Mouse (Mus musculus): Measurements from ENCODE around the gene Slc12a5. TPM values are rescaled to one million over a fixed set of nuclear protein-coding genes. Genes with fewer than 3 reads are reported as not detected.

Slc12a5 gene
- polyA plus RNA-seq, 1 experiment from 2014 or later: 0.21 TPM

DNA sequence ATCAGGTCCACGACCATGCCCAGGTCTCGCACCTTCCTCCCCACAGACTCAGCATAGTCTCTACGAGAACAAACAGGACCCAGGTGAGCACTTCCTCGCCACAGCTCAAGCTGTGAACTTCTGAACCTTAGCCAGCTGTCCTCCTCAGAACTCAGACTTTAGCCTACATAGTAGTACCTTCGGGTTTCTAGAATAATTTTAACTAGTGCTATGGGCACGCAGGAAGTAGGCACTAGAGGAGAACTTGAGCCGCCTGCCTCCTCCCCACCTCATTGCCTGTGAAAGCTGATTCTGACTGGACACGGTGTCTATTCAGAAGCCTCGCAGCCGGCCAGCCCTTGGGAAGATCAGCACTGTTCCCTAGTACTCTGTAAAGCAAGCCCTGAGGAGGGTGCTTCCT lies 43.6 kb downstream of the Slc12a5 start:
- no peak for ATAC-seq (replicated peaks; ENCODE audit: insufficient number of reproducible peaks, insufficient read depth, low FRiP score, low read depth)
- 87% methylated on average over 10 of the region's 10 CpGs for WGBS
- Histone ChIP-seq H3K9me3 (replicated peaks) (no peaks in the 10 kb centered on the region), H3K36me3 (peaks cover 86% of the 10 kb centered on the region), H3K9ac (no peak overlapping the region), H3K4me3 (no peak overlapping the region), H3K27me3 (peaks cover under 1% of the 10 kb centered on the region; the same call in 1 of the 2 replicates), H3K4me2 (no peak overlapping the region), H3K27ac (no peak overlapping the region), H3K4me1 (replicated peaks) (no peaks in the 10 kb centered on the region)

DNA sequence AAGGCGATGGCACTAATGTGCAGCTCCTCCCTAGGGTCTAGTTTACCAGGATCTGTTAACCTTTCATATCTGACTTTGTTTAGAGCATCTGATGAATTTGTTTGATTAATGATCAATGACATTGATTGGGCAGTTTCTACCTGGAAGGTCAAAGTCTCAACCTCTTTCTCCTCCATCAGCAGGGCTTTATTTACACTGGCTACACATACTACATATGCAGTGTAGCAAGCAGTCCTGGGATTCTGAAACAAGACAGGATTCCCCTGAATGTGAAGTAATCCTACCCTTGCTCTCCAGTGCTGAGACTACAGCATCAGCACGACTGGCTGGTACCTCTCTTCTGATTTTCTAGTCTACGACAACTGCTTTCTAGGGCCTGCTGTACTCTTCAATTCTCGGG lies 46.2 kb downstream of the Slc12a5 start:
- Histone ChIP-seq H3K9me3 (replicated peaks) (no peaks in the 10 kb centered on the region), H3K4me1 (replicated peaks) (no peaks in the 10 kb centered on the region), H3K27me3 (no peaks in the 10 kb centered on the region), H3K36me3 (peaks cover 94% of the 10 kb centered on the region), H3K4me3 (no peak overlapping the region), H3K27ac (no peak overlapping the region), H3K4me2 (no peak overlapping the region), H3K9ac (no peak overlapping the region)
- 94% methylated on average over 4 of the region's 4 CpGs for WGBS
- no peak for ATAC-seq (replicated peaks; ENCODE audit: insufficient number of reproducible peaks, insufficient read depth, low FRiP score, low read depth)

DNA sequence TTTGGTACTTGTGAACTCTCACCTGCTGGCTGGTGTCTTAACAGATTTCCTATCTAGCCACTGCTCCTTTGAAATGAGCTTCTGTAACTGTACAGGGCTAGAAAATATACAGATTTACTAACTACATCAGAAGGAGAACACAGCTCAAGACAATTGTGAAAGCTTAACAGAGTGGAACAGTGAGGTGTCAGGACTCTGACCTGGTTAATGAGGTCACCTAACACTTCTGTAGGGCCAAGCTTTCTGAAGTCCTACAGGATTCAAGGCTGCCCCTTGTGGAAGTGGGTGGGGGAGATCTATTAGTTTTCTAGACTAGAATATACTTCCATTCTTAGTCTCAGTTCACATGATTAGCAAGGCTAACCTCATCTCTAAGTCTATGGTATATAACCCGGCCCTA lies 47.4 kb downstream of the Slc12a5 start:
- H3K4me1 ChIP-seq (replicated peaks): no peaks in the 10 kb centered on the region
- H3K27ac ChIP-seq: no peak overlapping the region
- H3K9me3 ChIP-seq (replicated peaks): no peaks in the 10 kb centered on the region
- H3K9ac ChIP-seq: no peak overlapping the region
- no peak for ATAC-seq (replicated peaks; ENCODE audit: insufficient number of reproducible peaks, insufficient read depth, low FRiP score, low read depth)
- H3K4me2 ChIP-seq: no peak overlapping the region
- H3K27me3 ChIP-seq: no peaks in the 10 kb centered on the region
- WGBS: 97% methylated on average over 1 of the region's 1 CpGs
- H3K4me3 ChIP-seq: no peak overlapping the region
- peaks cover 94% of the 10 kb centered on the region for H3K36me3 ChIP-seq

DNA sequence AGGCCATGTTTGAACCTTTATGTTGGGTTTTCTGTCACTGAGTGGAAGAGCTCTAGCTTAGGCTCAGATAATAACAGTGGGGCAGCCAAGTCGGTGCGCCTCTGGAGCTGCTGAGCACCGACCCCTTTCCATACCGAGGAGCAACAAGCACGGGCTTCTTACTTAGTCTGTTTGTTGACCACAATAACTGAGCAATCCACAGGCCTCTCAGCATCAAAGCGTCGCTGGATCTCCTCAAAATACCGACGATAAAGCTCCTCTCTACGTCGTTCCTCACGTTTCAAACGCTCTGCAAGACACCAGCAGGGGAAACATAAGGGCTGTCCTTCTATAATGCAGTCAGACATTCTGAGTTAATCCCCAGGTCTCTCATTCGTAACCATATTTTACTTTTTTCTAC lies 48.6 kb downstream of the Slc12a5 start:
- H3K36me3 ChIP-seq: peaks cover 83% of the 10 kb centered on the region
- H3K4me1 ChIP-seq (replicated peaks): no peaks in the 10 kb centered on the region
- ATAC-seq (replicated peaks; ENCODE audit: insufficient number of reproducible peaks, insufficient read depth, low FRiP score, low read depth): no peak
- no peak overlapping the region for H3K9ac ChIP-seq
- no peak overlapping the region for H3K27ac ChIP-seq
- no peak overlapping the region for H3K4me2 ChIP-seq
- H3K9me3 ChIP-seq (replicated peaks): no peaks in the 10 kb centered on the region
- no peak overlapping the region for H3K4me3 ChIP-seq
- H3K27me3 ChIP-seq: no peaks in the 10 kb centered on the region
- WGBS: 94% methylated on average over 14 of the region's 14 CpGs

DNA sequence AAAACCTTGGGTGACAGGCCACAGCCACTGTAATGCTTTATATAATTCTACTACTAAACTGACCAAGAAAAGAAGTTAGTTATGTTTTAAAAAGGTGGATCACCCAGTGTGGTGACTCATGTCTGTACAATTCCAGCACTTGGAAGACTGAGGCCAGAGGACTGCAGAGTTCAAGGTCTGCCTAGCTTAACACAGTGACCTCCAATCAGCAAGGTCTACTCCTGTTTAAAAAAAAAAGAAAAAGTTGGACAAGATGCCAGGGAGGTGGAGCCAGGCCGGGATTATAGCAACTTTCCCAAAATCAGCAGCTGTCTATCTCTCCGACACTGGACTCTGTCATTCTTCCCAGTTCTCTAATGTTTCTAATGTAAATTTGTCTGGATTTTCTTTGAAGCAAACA lies 49.0 kb downstream of the Slc12a5 start:
- Histone ChIP-seq H3K27me3 (no peaks in the 10 kb centered on the region), H3K4me2 (no peak overlapping the region), H3K4me3 (no peak overlapping the region), H3K9ac (no peak overlapping the region), H3K27ac (no peak overlapping the region), H3K36me3 (peaks cover 79% of the 10 kb centered on the region), H3K9me3 (replicated peaks) (no peaks in the 10 kb centered on the region), H3K4me1 (replicated peaks) (no peaks in the 10 kb centered on the region)
- WGBS: 82% methylated on average over 2 of the region's 2 CpGs
- no peak for ATAC-seq (replicated peaks; ENCODE audit: insufficient number of reproducible peaks, insufficient read depth, low FRiP score, low read depth)

DNA sequence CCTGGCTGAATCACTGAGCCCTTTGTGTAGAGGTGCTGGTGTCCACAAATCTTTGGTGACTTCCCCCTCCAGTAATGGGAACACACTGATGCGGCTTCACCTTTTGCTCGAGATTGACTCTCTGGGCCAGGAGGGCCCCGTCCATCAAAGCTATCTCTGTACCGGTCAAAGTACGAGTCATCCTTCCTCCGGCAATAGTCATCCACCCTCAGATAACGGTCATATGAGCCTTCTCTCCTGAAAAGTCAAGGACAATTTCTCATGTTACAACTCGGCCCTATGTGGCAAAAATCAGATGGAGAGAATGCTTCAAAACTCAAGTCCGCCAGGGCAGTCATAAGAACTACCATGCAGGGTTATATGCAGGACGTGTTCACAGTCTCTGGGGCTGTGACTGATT lies 49.7 kb downstream of the Slc12a5 start:
- no peak for ATAC-seq (replicated peaks; ENCODE audit: insufficient number of reproducible peaks, insufficient read depth, low FRiP score, low read depth)
- Histone ChIP-seq H3K27me3 (no peaks in the 10 kb centered on the region), H3K9me3 (replicated peaks) (no peaks in the 10 kb centered on the region)

DNA sequence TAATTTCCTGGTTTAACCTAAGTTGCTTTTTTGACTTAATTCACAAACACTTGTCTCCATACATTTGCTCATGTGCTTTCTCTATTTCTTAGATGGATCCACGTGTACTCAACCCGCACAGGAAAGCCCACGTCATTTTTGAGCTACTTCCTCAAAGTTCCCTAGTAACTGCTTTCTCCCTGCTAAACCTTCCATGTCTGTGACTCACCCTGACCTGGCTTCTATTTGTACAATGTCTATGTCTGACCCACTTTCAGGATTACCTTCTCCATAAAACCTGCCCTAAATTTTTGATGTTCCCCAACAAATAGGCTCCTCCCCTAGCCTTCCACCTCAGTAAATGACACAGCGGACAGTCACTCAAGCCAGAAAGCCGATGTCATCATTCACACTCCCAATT lies 54.3 kb downstream of the Slc12a5 start:
- H3K27ac ChIP-seq: no peak overlapping the region
- no peak overlapping the region for H3K4me2 ChIP-seq
- no peak overlapping the region for H3K4me3 ChIP-seq
- WGBS: 90% methylated on average over 5 of the region's 5 CpGs
- no peaks in the 10 kb centered on the region for H3K9me3 ChIP-seq (replicated peaks)
- no peak for ATAC-seq (replicated peaks; ENCODE audit: insufficient number of reproducible peaks, insufficient read depth, low FRiP score, low read depth)
- no peaks in the 10 kb centered on the region for H3K27me3 ChIP-seq
- H3K4me1 ChIP-seq (replicated peaks): no peaks in the 10 kb centered on the region
- peaks cover 37% of the 10 kb centered on the region for H3K36me3 ChIP-seq
- no peak overlapping the region for H3K9ac ChIP-seq

More for the DNA sequence above, 49.7 kb downstream of the Slc12a5 start:
- no peak overlapping the region for H3K4me2 ChIP-seq
- H3K4me3 ChIP-seq: no peak overlapping the region
- peaks cover 73% of the 10 kb centered on the region for H3K36me3 ChIP-seq
- 76% methylated on average over 10 of the region's 10 CpGs for WGBS
- H3K4me1 ChIP-seq (replicated peaks): no peaks in the 10 kb centered on the region
- H3K9ac ChIP-seq: no peak overlapping the region
- no peak overlapping the region for H3K27ac ChIP-seq

DNA sequence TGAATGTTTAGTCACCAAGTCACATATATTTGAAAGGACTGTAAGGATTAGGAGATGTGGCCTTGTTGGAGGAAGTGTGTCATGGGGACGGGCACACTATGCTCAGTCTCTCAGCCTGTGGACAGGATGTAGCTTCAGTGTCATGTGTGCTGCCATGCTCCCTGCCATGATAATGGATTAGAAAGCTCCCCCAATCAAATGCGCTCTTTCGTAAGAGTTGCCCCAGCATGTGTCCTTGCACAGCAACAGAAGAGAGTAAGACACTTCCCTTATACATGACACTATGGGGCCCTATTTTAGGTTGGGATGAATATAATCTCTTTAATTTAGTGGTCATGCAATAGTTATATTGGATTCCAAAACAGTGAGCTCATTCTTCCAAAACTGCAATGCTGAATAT lies 59.9 kb downstream of the Slc12a5 start:
- peaks cover 6% of the 10 kb centered on the region; the same call in 1 of the 2 replicates for H3K36me3 ChIP-seq
- H3K4me3 ChIP-seq: no peak overlapping the region
- H3K4me2 ChIP-seq: no peak overlapping the region
- ATAC-seq (replicated peaks; ENCODE audit: insufficient number of reproducible peaks, insufficient read depth, low FRiP score, low read depth): no peak
- no peaks in the 10 kb centered on the region for H3K4me1 ChIP-seq (replicated peaks)
- H3K9ac ChIP-seq: no peak overlapping the region
- no peak overlapping the region for H3K27ac ChIP-seq
- H3K27me3 ChIP-seq: no peaks in the 10 kb centered on the region
- WGBS: 86% methylated on average over 3 of the region's 3 CpGs
- no peaks in the 10 kb centered on the region for H3K9me3 ChIP-seq (replicated peaks)

DNA sequence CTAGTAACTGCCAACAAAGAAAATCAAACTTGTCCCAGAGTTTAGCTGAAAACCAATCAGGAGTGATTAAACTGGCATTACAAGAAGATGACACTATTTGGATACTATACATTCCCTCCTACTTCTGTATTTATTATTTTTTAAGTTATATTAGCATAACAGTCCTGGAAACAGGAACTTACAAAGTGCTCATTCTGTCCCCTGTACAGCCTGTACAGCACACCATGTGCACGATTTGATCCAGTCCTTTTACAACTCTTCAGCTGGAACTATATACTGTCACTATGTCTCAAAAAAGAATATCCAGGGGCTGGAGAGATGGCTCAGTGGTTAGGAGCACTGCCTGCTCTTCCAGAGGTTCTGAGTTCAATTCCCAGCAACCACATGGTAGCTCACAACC lies 66.6 kb downstream of the Slc12a5 start:
- no peak overlapping the region for H3K4me2 ChIP-seq
- no peaks in the 10 kb centered on the region for H3K36me3 ChIP-seq
- peaks cover under 1% of the 10 kb centered on the region for H3K4me1 ChIP-seq (replicated peaks)
- H3K27ac ChIP-seq: no peak overlapping the region
- no peak overlapping the region for H3K4me3 ChIP-seq
- no peaks in the 10 kb centered on the region for H3K27me3 ChIP-seq
- H3K9ac ChIP-seq: no peak overlapping the region
- no peaks in the 10 kb centered on the region for H3K9me3 ChIP-seq (replicated peaks)
- 72% methylated on average over 1 of the region's 1 CpGs for WGBS
- no peak for ATAC-seq (replicated peaks; ENCODE audit: insufficient number of reproducible peaks, insufficient read depth, low FRiP score, low read depth)

DNA sequence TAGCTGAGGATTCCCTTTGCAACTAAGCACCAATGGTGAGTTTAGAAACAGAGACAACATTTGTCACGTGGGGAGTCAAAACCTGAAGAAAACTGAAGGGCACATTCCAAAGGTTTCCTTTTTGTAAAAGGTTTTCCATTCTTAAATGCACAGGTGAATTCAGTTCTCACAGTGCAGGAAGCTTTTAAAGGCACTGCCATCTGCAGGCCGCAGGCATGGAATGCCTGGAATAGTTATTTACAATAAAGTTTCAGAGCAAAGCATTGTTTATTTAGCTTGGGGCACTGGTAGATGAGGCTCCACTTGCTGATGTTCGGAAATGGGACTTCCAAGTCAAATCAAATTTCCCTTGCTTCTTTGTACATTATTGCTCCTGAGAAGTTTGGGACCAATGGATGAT lies 71.9 kb downstream of the Slc12a5 start:
- no peak overlapping the region for H3K27ac ChIP-seq
- H3K4me1 ChIP-seq (replicated peaks): peaks cover 19% of the 10 kb centered on the region
- 62% methylated on average over 3 of the region's 3 CpGs for WGBS
- H3K9me3 ChIP-seq (replicated peaks): no peaks in the 10 kb centered on the region
- H3K4me2 ChIP-seq: 0 out of 2 replicates have a peak overlapping the region, but pooled peaks have one; percentile 81
- H3K36me3 ChIP-seq: no peaks in the 10 kb centered on the region
- no peak for ATAC-seq (replicated peaks; ENCODE audit: insufficient number of reproducible peaks, insufficient read depth, low FRiP score, low read depth)
- no peaks in the 10 kb centered on the region for H3K27me3 ChIP-seq
- no peak overlapping the region for H3K9ac ChIP-seq
- no peak overlapping the region for H3K4me3 ChIP-seq

DNA sequence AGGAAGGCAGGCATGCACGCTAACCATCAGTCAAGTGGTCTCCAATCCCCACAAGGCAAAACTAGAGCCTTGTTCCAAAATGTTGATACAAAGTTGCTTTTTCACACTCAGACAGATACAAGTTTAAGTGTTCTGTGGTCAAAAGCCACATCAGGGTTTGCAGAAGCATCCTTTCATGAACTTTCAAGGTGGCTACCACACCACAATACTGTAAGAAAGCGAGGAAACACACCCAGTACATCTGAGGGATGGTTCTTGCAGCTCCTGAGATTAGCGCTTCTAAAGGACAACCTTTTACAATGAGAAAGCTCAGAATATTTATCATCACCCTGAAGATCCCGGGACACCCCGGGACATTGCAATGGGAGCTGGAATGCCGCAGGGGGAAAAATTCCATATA lies 72.7 kb downstream of the Slc12a5 start:
- H3K4me3 ChIP-seq: peak overlapping the region; percentile 86
- no peaks in the 10 kb centered on the region for H3K36me3 ChIP-seq
- no peak for ATAC-seq (replicated peaks; ENCODE audit: insufficient number of reproducible peaks, insufficient read depth, low FRiP score, low read depth)
- H3K4me1 ChIP-seq (replicated peaks): peaks cover 19% of the 10 kb centered on the region
- no peak overlapping the region for H3K27ac ChIP-seq
- WGBS: 36% methylated on average over 6 of the region's 6 CpGs
- peak overlapping the region; percentile 93 for H3K9ac ChIP-seq
- H3K27me3 ChIP-seq: no peaks in the 10 kb centered on the region
- peak overlapping the region; percentile 81 for H3K4me2 ChIP-seq
- H3K9me3 ChIP-seq (replicated peaks): no peaks in the 10 kb centered on the region

DNA sequence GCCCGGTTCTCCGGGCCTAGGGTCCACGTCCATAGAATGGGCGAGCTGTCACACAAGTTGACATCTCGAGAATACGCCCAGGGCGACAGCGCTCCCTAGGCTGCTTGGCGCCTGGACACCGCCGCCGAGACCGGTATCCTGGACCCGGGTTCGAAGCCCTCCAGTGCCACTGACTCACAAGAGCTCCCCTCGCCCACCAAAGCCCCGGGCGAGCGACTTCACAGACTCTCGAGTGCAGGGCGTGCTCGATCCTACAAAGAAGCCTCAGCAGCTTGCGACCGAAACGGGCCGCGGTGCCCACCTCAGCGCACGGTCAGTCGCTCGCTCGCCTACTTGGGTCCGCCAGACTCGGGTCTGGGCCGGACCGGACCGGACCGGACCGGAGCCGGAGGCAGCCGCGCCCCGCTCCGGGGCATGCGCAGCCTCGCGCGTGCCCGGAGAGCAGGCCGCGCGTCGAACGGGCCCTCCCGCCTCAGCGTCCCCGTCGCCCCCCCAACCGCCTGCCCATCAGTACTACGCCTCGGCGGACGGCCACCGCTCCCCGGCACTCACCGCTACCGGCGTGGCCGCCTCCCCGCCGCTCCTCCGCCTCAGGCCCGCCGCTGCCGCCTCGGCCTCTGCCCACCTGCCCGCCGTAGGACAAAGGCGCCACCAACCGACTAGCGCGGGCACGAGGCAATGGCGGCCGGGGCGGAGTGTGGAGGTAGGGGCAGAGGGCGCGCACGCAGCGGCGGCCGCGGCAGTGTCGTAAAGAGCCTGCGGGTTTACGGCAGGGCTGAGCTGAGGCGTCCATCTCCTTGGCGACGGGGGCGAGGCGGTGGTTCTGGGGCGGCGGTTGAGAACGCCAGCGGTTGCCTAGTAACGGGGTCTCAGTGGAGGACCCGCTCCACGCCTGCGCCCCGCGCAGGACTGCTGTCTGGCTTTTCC lies 73.8 kb downstream of the Slc12a5 start, which contains the start of gene Ncoa5:
TSS of gene Ncoa5 (minus strand) at position 737 of the 927 bp plus-strand sequence.
- peak; percentile 97 for ATAC-seq (replicated peaks; ENCODE audit: insufficient number of reproducible peaks, insufficient read depth, low FRiP score, low read depth)
- peak within 1 kb of the TSS; percentile 81 for H3K4me2 ChIP-seq
- peak within 1 kb of the TSS; percentile 93 for H3K9ac ChIP-seq
- under 1% methylated on average over 110 of the region's 111 CpGs for WGBS
- H3K4me1 ChIP-seq (replicated peaks): peaks cover 19% of the 10 kb centered on the region
- H3K27ac ChIP-seq: peak within 1 kb of the TSS; percentile 74
- no peaks in the 10 kb centered on the region for H3K36me3 ChIP-seq
- no peaks in the 10 kb centered on the region for H3K9me3 ChIP-seq (replicated peaks)
- H3K27me3 ChIP-seq: no peaks in the 10 kb centered on the region
- peak within 1 kb of the TSS; percentile 86 for H3K4me3 ChIP-seq

Data from heart, embryonic 15.5 days (tissue).